Mouse (Mus musculus): ENCODE measurements around the gene Tmcc1.
A peak's percentile ranks its signal among the peaks of the same experiment; 100 is the strongest.

Gene Tmcc1

GRCm38 (mm10) chr6:115993463-115994145 is 199.7 kb downstream of the Tmcc1 start:
- DNase-seq (ENCODE audit: low spot score in 2 of 2) = no peak

- no peak for DNase-seq (ENCODE audit: low spot score in 2 of 2)
These were observed 200.3 kb downstream of the Tmcc1 start for GRCm38 (mm10) chr6:115992981-115993380.

GRCm38 (mm10) chr6:115991881-115992620 is 201.2 kb downstream of the Tmcc1 start:
- DNase-seq (ENCODE audit: low spot score in 2 of 2) = no peak

- DNase-seq (ENCODE audit: low spot score in 2 of 2) = no peak
These were observed 202.0 kb downstream of the Tmcc1 start for GRCm38 (mm10) chr6:115991108-115991880.

GRCm38 (mm10) chr6:115990479-115990878 is 202.8 kb downstream of the Tmcc1 start:
- DNase-seq (ENCODE audit: low spot score in 2 of 2) = no peak

GRCm38 (mm10) chr6:115990056-115990455 is 203.2 kb downstream of the Tmcc1 start:
- DNase-seq (ENCODE audit: low spot score in 2 of 2) = no peak

GRCm38 (mm10) chr6:115989607-115990006 is 203.7 kb downstream of the Tmcc1 start:
- DNase-seq (ENCODE audit: low spot score in 2 of 2) = peak in 1 of 2 experiments; percentile 37

GRCm38 (mm10) chr6:115989032-115989431 is 204.3 kb downstream of the Tmcc1 start:
- DNase-seq (ENCODE audit: low spot score in 2 of 2) = peak in 1 of 2 experiments; percentile 50

GRCm38 (mm10) chr6:115987096-115987747 is 206.1 kb downstream of the Tmcc1 start:
- no peak for DNase-seq (ENCODE audit: low spot score in 2 of 2)

GRCm38 (mm10) chr6:115986472-115987095 is 206.7 kb downstream of the Tmcc1 start:
- DNase-seq (ENCODE audit: low spot score in 2 of 2) = no peak

GRCm38 (mm10) chr6:115985622-115986021 is 207.7 kb downstream of the Tmcc1 start:
- no peak for DNase-seq (ENCODE audit: low spot score in 2 of 2)

- DNase-seq (ENCODE audit: low spot score in 2 of 2) = no peak
These were observed 208.7 kb downstream of the Tmcc1 start for GRCm38 (mm10) chr6:115984580-115984979.

GRCm38 (mm10) chr6:115983306-115984038 is 209.8 kb downstream of the Tmcc1 start:
- no peak for DNase-seq (ENCODE audit: low spot score in 2 of 2)

- DNase-seq (ENCODE audit: low spot score in 2 of 2) = no peak
These were observed 210.4 kb downstream of the Tmcc1 start for GRCm38 (mm10) chr6:115982889-115983288.

- DNase-seq (ENCODE audit: low spot score in 2 of 2) = no peak
These were observed 214.7 kb downstream of the Tmcc1 start for GRCm38 (mm10) chr6:115978596-115978995.

GRCm38 (mm10) chr6:115977810-115978209 is 215.5 kb downstream of the Tmcc1 start:
- no peak for DNase-seq (ENCODE audit: low spot score in 2 of 2)

- no peak for DNase-seq (ENCODE audit: low spot score in 2 of 2)
These were observed 217.7 kb downstream of the Tmcc1 start for GRCm38 (mm10) chr6:115975606-115976005.

- DNase-seq (ENCODE audit: low spot score in 2 of 2) = no peak
These were observed 219.2 kb downstream of the Tmcc1 start for GRCm38 (mm10) chr6:115973881-115974662.

- DNase-seq (ENCODE audit: low spot score in 2 of 2) = no peak
These were observed 220.0 kb downstream of the Tmcc1 start for GRCm38 (mm10) chr6:115973139-115973875.

Measured in natural killer cell, adult 2 months (primary cell).